Mouse (Mus musculus) T-helper 2 cell (primary cell): ENCODE measurements around the gene Clta.
"Not testable (repeated sequence)": the region's sequence is repeated elsewhere in the genome, so short reads cannot be mapped to it uniquely, and the experiment has no call there.

ENCODE experiments used
- in situ Hi-C: fragments of 300-600 bp; cut with MboI, MseI; formaldehyde crosslinking; loops from one replicate; pipeline ENCODE4 v1.15.1; 2025; ENCODE audit warnings: high pct_unique_total_duplicates

Clta gene

DNA sequence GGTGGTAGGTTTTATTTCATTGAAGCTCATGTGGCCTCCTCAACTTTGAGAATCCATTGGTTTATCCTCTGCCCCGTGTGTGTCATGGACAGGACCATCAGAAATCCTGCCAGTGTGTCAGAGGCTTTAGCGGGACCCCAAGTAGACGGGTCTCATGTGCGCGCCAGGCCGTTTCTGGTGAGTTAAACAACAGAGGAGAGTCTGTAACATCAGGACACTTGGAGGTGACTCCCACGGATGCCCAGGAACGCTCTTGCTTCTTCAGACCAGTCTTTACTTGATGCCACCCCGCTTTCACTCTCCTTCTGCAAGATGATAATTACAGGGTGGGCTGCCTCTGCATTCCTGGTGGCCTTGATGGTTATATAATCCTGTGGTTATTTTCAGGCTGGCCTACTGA is 19.4 kb downstream of the Clta start:
- in situ Hi-C loops: no loop called here

- in situ Hi-C loops: no loop called here
These were observed 20.0 kb downstream of the Clta start for GRCm38 (mm10) chr4:44024241-44024640.

GRCm38 (mm10) chr4:44025570-44025969 is 21.3 kb downstream of the Clta start:
- in situ Hi-C loops: no loop called here

- in situ Hi-C loops: no loop called here
These were observed 24.3 kb downstream of the Clta start for GRCm38 (mm10) chr4:44028303-44029135.

GRCm38 (mm10) chr4:44029661-44030066 is 25.4 kb downstream of the Clta start:
- in situ Hi-C loops: no loop called here

- in situ Hi-C loops: no loop called here
These were observed 27.3 kb downstream of the Clta start for GRCm38 (mm10) chr4:44031521-44031920.

GRCm38 (mm10) chr4:44036455-44036854 is 32.2 kb downstream of the Clta start:
- in situ Hi-C loops: no loop called here

DNA sequence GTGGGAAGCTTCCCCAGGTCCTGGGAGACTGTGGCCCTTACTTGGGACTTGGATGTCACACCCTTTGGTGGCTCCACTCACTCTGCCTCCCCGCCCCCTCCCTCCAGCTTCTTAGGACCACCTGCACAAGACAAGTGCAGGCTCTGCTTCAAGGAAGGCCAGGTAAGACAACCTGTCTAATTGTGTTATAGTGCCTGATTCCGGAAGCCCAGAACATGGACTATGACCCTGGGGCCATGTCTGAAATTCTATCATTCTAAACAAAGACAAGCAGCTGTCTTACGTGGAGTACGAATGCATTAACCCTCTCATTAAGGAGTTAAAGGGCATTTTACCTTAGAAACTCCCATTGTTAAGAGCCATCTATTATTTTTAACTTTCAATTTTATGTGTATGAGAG is 36.5 kb downstream of the Clta start:
- in situ Hi-C loops: no loop called here

- in situ Hi-C loops: no loop called here
These were observed 38.2 kb downstream of the Clta start for GRCm38 (mm10) chr4:44042429-44042828.

DNA sequence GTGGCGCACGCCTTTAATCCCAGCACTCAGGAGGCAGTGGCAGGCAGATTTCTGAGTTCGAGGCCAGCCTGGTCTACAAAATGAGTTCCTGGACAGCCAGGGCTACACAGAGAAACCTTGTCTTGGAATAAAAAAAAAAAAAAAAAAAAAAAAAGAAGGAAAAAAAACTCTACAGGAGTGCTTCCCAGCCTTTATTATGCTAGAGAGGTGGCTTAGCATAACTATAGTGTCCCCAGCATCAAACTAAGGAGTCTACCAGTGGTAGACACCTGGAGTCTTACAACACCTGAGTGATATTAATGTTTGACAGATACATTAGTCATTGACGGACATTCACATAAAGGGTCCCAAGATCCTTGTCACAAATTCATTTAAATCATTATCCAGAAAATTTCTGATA is 38.9 kb downstream of the Clta start:
- in situ Hi-C loops: not testable (repeated sequence)

DNA sequence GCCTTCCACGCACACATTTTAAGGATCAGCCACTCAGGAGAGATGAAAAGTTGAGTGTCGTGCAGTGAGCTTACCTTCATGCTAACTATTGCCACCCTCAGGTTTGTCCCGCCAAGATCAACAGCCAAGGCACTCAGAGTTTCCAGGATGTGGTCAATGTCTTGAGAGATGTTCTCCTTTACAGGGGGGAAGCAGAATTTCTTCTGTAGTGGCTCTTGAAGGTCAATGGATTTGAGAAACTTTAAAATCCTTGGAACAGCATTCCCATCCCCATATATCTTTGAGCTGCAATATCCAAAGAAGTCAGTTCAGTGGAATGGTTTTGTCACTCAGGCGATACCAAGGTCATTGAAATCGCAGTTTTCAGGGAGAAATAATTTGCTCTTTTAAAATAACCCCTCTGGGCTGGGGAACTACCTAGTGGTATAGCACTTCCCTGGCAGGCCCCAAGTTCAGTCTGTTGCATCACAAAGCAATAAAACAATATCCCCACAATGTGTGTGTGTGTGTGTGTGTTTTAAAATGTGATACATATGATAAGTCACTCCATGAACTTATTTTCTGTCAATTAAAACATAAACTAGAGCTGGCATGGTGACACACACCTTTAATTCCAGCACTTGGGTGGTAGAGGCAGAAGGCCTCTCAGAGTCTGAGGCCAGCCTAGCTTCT is 40.6 kb downstream of the Clta start:
- in situ Hi-C loops: no loop called here

GRCm38 (mm10) chr4:44046066-44046465 is 41.8 kb downstream of the Clta start:
- in situ Hi-C loops: no loop called here

DNA sequence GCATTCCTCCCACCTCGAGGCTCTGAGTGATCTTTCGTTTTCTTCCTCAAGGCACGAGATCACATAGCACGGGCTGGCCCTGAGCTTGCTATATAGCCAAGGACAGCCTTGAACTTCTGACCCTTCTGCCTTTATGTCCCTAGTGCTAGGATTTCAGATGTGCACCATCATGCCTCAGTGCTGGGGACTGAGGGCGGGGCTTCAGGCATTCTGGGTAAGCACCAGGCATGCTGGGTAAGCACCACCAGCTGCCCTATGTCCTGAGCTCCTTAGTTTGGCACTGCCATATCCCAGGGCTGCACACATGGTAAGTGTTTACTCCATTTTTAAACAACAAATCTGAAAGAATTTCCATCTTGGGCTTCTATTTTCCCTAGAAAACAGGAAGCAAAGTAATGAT is 45.6 kb downstream of the Clta start:
- in situ Hi-C loops: no loop called here

GRCm38 (mm10) chr4:44059674-44060073 is 55.4 kb downstream of the Clta start:
- in situ Hi-C loops: no loop called here

DNA sequence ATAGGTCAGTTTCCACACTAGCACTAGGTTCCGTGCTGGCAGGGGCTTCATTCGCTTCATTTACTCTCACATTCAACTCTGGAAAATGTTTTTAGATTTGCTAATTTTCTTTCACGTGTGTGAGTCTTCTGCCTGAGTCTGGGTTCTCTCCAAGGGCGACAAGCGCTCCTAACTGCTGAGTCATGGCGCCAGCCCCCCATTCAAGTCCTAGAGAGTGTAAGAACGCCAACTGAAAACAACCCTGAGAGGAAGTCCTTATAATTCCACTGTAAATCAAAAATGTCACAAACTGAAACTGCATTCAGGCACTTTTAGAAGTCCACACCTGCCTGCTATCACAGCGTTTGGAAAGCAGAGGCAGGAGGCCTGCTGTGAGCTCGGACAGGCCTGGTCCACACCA is 57.8 kb downstream of the Clta start:
- in situ Hi-C loops: no loop called here

- in situ Hi-C loops: no loop called here
These were observed 58.6 kb downstream of the Clta start for GRCm38 (mm10) chr4:44062816-44063215.

GRCm38 (mm10) chr4:44065355-44066025 is 61.2 kb downstream of the Clta start:
- in situ Hi-C loops: no loop called here

DNA sequence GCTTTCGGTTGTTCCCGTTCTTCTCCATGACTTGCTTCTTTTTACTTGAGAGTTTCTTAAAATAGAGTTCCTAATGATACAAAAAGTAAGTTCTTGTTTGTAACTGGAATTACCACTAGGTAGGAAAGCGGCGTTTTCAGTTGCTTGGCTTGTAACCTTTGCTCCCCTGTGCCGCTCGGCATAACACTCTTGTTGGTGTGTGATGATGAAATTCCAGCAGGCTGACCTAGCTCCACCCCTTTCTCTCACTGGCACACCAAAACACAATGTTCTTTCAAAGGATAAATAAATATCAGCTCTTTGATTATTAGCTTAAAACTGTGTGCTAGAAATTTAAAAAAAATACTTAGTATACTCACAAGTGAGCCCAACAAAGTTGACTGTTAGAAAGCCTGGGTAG is 62.6 kb downstream of the Clta start:
- in situ Hi-C loops: no loop called here

- in situ Hi-C loops: no loop called here
These were observed 64.5 kb downstream of the Clta start for GRCm38 (mm10) chr4:44068736-44069135.

DNA sequence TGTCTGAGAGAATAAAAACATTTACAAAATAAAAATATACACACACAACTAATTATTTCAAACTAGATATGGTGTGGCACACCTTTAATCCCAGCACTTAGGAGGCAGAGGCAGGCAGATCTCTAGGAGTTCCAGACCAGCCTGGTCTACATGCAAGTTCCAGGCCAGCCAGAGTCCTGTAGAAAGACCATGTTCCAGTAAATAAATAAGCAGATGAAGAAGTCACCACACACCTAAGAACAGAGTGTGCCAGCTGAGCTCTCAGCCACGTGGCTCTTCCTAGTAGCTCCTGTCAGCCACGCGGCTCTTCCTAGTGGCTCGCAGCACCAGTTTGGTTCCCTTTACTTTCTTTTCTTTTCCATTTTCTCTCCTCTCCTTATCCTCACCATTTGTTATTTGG is 65.2 kb downstream of the Clta start:
- in situ Hi-C loops: no loop called here

DNA sequence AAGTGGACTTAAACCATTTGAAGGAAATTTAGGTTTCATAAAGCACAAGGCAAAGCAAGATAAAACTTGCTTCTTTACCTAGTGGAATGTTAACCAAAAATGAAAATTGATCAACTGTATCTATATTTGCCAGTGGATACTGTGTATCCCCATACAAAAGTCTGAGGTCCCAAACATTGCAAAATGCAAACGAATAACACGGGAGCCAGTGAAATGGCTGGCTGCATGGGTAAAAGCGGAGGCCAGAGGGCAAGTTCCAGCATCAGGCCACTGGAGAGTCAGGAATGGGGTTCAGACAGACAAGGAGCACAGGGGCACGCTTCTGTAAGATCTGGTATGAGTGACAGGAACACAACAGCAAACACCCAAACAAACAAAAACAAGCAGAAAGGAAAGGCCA is 66.4 kb downstream of the Clta start:
- in situ Hi-C loops: loop anchor here (5.0 kb wide), 2 partner anchors 42 to 97 kb away; no protein-coding TSS in a partner anchor

- in situ Hi-C loops: loop anchor here (5.0 kb wide), 2 partner anchors 41 to 96 kb away; no protein-coding TSS in a partner anchor
These were observed 67.5 kb downstream of the Clta start for GRCm38 (mm10) chr4:44071741-44072145.
